Mouse (Mus musculus): ENCODE data around the gene Ints6l. TPM values are rescaled to one million over a fixed set of nuclear protein-coding genes. Genes with fewer than 3 reads are reported as not detected.
"Not testable (repeated sequence)": the region's sequence is repeated elsewhere in the genome, so short reads cannot be mapped to it uniquely, and the experiment has no call there.

Gene Ints6l
- polyA plus RNA-seq, 1 experiment from 2014 or later, result 15.3 TPM

DNA sequence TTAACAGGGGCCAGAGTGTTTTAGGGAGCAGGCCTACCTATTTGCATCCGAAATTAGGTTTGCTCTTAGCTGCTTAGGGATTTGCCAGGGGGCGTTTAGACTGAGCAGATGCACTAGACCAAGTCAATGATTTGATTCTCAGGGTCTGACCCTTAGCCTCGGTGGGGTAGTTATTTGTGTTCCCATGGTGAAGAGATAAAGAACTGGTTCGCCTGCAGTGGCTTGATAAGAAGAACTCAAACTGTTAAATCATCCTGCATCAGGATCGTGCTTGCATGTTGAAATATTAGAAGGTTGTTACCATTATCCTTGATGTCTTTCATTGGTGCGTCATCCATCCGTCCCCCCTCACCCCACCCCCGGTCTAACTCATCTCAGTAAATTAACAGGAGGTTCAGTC is 1.7 kb downstream of the Ints6l start:
- H3K27me3 ChIP-seq (replicated peaks), result no peaks in the 10 kb centered on the region
- H3K4me1 ChIP-seq, result peaks cover 7% of the 10 kb centered on the region; the same call in 1 of the 2 replicates
- peak overlapping the region; percentile 94 for H3K27ac ChIP-seq (replicated peaks)
- no peak; the same call in 1 of the 2 replicates for ATAC-seq (ENCODE audit: extremely low read depth, insufficient number of reproducible peaks, low FRiP score, low TSS enrichment)
- peak overlapping the region; percentile 66 for H3K4me3 ChIP-seq
- 0 out of 2 replicates have a peak, but pooled peaks cover 4% of the 10 kb centered on the region for H3K36me3 ChIP-seq
- peak overlapping the region; percentile 76 for H3K4me2 ChIP-seq
- WGBS, result 16% methylated on average over 8 of the region's 8 CpGs
- no peaks in the 10 kb centered on the region for H3K9me3 ChIP-seq
- peak overlapping the region; percentile 74 for H3K9ac ChIP-seq

DNA sequence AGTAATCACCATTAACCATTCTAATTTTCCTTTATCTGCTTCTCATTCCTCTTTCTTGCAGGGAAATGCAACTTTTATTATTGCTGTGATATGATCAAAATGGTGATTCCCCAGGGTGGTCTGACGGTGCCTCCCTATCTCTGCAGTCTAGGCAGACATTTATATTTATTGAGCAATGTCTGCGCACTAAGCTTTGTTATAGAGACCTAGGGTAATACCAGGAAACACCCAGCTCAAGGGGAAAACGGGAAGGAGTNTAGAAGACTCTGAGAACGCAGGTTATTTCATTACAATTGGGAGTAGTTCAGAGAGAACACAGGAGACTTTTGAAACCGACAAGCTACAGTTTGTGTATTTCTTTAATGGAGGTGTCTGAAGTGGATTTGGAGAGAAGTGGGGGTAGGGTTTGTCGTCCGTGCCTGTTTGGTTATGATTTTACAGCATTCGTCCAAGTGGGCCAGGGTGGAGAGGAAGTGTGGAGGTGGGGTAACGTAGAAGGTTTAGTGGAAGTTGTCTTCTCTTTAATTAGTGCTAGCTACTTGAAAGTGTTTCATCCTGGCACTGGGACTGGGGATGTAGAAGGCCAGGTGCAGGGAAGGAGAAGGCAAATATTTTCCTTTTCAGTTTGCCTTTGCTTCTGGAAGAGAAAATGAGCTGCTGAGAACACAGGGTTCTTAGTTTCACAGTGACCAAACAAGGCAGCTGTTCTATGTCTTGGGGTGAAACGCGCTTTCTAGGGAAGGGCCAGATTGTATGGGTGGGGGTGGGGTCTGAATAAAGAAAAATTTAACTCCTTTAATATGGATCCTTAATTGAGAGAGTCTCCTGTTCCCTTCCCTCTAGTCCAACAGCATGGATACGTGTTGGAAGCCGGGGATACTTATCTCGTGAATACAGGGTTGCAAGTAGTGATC is 7.6 kb downstream of the Ints6l start:
- Histone ChIP-seq H3K4me3 (no peak overlapping the region), H3K36me3 (0 out of 2 replicates have a peak, but pooled peaks cover 4% of the 10 kb centered on the region), H3K4me2 (peak overlapping the region; percentile 27; the same call in 1 of the 2 replicates), H3K9me3 (no peaks in the 10 kb centered on the region), H3K27ac (replicated peaks) (peak overlapping the region; percentile 50; the same call in 1 of the 2 replicates), H3K27me3 (replicated peaks) (no peaks in the 10 kb centered on the region), H3K9ac (no peak overlapping the region), H3K4me1 (peaks cover 18% of the 10 kb centered on the region)
- no peak for ATAC-seq (ENCODE audit: extremely low read depth, insufficient number of reproducible peaks, low FRiP score, low TSS enrichment)
- WGBS, result 54% methylated on average over 14 of the region's 14 CpGs

DNA sequence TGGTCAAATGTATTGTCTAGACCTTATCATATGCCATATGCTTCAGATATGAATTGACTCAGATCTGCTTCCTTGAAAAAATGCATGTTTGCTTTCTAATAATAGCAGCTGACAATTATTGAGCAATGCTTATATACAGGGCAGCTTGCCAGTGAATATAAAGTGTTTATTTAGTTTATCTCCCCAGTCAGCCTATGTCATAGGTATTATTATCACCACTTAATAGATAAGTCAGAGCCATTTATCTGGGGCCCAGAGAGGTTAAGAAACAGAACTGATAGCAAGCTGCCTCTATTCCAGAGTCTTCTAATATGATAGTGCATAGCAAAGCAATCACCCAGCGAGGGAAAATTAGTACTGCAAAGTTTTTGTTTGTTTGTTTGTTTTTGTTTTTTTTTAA is 10.2 kb downstream of the Ints6l start:
- no peak for ATAC-seq (ENCODE audit: extremely low read depth, insufficient number of reproducible peaks, low FRiP score, low TSS enrichment)
- no peak overlapping the region for H3K27ac ChIP-seq (replicated peaks)
- peaks cover 22% of the 10 kb centered on the region for H3K4me1 ChIP-seq
- H3K9me3 ChIP-seq, result no peaks in the 10 kb centered on the region
- H3K4me3 ChIP-seq, result no peak overlapping the region
- H3K4me2 ChIP-seq, result no peak overlapping the region
- H3K27me3 ChIP-seq (replicated peaks), result no peaks in the 10 kb centered on the region
- no peak overlapping the region for H3K9ac ChIP-seq
- 52% methylated on average over 1 of the region's 1 CpGs for WGBS
- 0 out of 2 replicates have a peak, but pooled peaks cover 4% of the 10 kb centered on the region for H3K36me3 ChIP-seq

DNA sequence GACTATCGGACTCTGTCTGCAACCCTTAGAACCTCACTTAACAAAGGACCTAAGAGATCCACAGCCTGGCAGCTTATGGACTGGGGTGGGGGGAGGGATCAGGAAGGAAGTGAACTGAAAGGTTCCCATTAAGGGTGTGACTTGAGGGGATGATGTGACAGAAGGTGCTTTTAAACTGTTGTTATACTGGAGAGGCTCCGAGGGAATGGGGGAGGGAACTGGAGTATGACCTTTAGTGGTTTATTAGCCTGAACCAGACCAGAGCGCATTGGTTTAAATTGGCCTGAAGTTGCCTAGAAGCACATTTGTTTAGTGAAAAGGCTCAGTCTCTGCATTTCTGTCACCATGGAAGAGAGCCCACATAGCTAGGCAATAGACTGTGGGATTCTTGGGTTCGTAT is 13.0 kb downstream of the Ints6l start:
- Histone ChIP-seq H3K4me3 (no peak overlapping the region), H3K9ac (no peak overlapping the region), H3K4me1 (peaks cover 21% of the 10 kb centered on the region), H3K36me3 (peaks cover 4% of the 10 kb centered on the region; the same call in 1 of the 2 replicates), H3K27ac (replicated peaks) (no peak overlapping the region), H3K9me3 (no peaks in the 10 kb centered on the region), H3K4me2 (no peak overlapping the region), H3K27me3 (replicated peaks) (no peaks in the 10 kb centered on the region)
- ATAC-seq (ENCODE audit: extremely low read depth, insufficient number of reproducible peaks, low FRiP score, low TSS enrichment), result no peak
- WGBS, result 66% methylated on average over 4 of the region's 4 CpGs

DNA sequence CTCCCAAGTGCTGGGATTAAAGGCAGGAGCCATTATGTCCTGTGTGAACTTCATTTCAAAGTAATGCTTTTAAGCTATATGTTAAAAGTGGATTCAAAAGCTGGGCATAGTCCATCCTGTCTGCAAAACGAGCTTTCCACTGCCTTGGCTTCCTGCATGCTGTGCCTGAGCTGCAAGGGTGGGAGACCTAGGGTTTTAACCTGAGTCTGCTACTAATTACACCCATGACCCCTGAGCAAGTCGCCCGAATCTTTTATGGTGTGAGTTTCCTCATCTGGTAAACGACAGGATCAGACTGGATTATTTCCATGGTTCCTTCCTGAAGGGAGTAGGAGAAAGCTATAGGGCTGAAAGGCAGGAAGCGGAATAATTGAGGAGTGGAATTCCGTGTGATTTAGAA is 13.8 kb downstream of the Ints6l start:
- no peak overlapping the region for H3K4me3 ChIP-seq
- WGBS, result 53% methylated on average over 6 of the region's 6 CpGs
- no peaks in the 10 kb centered on the region for H3K27me3 ChIP-seq (replicated peaks)
- H3K4me2 ChIP-seq, result no peak overlapping the region
- H3K9me3 ChIP-seq, result no peaks in the 10 kb centered on the region
- peaks cover 23% of the 10 kb centered on the region for H3K4me1 ChIP-seq
- H3K27ac ChIP-seq (replicated peaks), result no peak overlapping the region
- no peak for ATAC-seq (ENCODE audit: extremely low read depth, insufficient number of reproducible peaks, low FRiP score, low TSS enrichment)
- peaks cover 4% of the 10 kb centered on the region; the same call in 1 of the 2 replicates for H3K36me3 ChIP-seq
- H3K9ac ChIP-seq, result no peak overlapping the region

DNA sequence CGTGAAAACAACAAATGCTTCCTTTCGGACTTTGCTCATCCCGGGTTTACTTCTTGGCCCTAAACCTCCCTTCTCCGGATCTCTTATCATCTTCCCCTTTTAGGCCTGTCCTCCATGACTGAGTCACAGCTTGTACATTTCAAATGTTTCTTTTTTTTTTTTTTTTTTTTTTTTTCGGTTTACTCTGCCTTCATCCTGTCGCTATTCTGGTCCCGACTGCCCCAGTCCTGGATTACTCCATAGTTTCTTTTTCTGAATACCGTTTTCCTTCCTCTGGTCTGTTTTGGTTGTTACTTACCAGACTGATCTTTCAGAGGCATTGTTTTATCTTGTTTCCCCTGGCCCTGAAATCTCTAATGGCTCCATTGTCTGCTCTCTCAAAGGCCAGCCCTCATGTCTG is 19.4 kb downstream of the Ints6l start:
- Histone ChIP-seq H3K4me3 (no peak overlapping the region), H3K4me1 (peaks cover 10% of the 10 kb centered on the region; the same call in 1 of the 2 replicates), H3K27me3 (replicated peaks) (no peaks in the 10 kb centered on the region), H3K9me3 (no peaks in the 10 kb centered on the region), H3K36me3 (peaks cover 4% of the 10 kb centered on the region; the same call in 1 of the 2 replicates), H3K9ac (no peak overlapping the region), H3K4me2 (peak overlapping the region; percentile 27; the same call in 1 of the 2 replicates), H3K27ac (replicated peaks) (peak overlapping the region; percentile 15; the same call in 1 of the 2 replicates)
- no peak for ATAC-seq (ENCODE audit: extremely low read depth, insufficient number of reproducible peaks, low FRiP score, low TSS enrichment)
- WGBS, result 37% methylated on average over 8 of the region's 8 CpGs

DNA sequence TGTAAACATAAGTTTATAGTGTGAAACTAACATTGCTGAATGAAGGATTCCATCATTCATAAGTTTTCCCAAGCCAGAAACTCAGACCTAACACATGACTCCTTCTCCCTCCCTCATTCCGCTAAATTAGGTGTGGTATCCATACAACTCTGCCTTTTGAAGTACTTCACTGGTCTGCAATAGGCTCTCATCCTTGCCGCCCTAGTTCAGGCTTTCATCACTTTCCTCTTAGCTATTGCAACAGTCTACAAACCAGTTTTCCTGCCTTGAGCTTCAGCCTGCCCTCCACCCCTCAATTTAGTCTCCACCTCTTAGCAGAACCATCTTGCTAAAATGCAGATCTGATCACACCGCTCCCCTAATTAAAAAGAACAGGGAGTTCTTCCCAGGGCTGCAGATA is 22.9 kb downstream of the Ints6l start:
- Histone ChIP-seq H3K9me3 (no peaks in the 10 kb centered on the region), H3K27ac (replicated peaks) (no peak overlapping the region), H3K4me1 (peaks cover 6% of the 10 kb centered on the region; the same call in 1 of the 2 replicates), H3K4me2 (no peak overlapping the region), H3K9ac (no peak overlapping the region), H3K36me3 (peaks cover 13% of the 10 kb centered on the region), H3K27me3 (replicated peaks) (no peaks in the 10 kb centered on the region), H3K4me3 (no peak overlapping the region)
- WGBS, result 73% methylated on average over 3 of the region's 3 CpGs
- ATAC-seq (ENCODE audit: extremely low read depth, insufficient number of reproducible peaks, low FRiP score, low TSS enrichment), result no peak

DNA sequence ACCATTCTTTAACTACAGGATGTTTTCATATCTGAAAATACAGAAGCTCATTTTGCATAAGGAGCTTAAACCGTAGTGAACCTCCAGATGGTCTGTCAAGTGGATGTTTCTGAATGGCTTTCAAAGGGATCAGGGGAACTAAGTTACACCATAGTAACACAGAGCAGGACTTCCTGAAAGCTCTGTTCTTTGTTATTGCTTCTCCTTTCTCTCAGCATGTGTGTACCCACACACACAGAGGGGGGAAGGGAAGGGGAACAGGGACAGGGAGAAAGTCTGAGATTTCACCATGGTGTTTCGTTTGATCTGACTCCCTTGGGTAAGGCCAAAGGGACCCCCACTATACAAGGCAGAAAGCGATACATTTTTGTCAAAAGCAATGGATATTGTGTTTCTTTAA is 27.2 kb downstream of the Ints6l start:
- H3K36me3 ChIP-seq, result peaks cover 23% of the 10 kb centered on the region
- H3K9ac ChIP-seq, result no peak overlapping the region
- H3K4me1 ChIP-seq, result no peaks in the 10 kb centered on the region
- H3K4me3 ChIP-seq, result no peak overlapping the region
- WGBS, result 55% methylated on average over 3 of the region's 3 CpGs
- no peaks in the 10 kb centered on the region for H3K9me3 ChIP-seq
- no peaks in the 10 kb centered on the region for H3K27me3 ChIP-seq (replicated peaks)
- no peak overlapping the region for H3K27ac ChIP-seq (replicated peaks)
- ATAC-seq (ENCODE audit: extremely low read depth, insufficient number of reproducible peaks, low FRiP score, low TSS enrichment), result no peak
- H3K4me2 ChIP-seq, result no peak overlapping the region

DNA sequence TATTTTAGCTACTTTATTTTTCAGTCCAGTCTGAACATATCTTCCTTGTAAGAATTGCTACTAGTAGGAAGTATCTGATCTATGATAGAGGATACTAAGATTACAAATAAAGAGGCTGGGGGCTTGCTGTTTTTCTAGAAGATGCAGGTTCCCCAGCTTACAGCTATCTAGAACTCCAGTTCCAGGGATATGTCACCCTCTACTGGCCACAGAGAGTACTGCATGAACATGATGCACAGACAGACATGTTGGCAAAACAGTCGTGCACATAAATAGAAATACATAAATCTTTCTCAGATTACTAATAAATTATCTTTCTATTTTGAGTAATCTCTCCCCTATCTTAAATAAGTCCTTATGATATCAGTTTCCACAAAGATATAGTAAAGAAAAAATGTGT is 35.1 kb downstream of the Ints6l start:
- H3K4me1 ChIP-seq, result no peaks in the 10 kb centered on the region
- ATAC-seq (ENCODE audit: extremely low read depth, insufficient number of reproducible peaks, low FRiP score, low TSS enrichment), result no peak
- WGBS, result 15% methylated on average over 1 of the region's 1 CpGs
- H3K9me3 ChIP-seq, result no peaks in the 10 kb centered on the region
- H3K4me2 ChIP-seq, result no peak overlapping the region
- no peak overlapping the region for H3K27ac ChIP-seq (replicated peaks)
- H3K27me3 ChIP-seq (replicated peaks), result no peaks in the 10 kb centered on the region
- no peak overlapping the region for H3K9ac ChIP-seq
- H3K36me3 ChIP-seq, result no peaks in the 10 kb centered on the region; the same call in 1 of the 2 replicates
- no peak overlapping the region for H3K4me3 ChIP-seq

DNA sequence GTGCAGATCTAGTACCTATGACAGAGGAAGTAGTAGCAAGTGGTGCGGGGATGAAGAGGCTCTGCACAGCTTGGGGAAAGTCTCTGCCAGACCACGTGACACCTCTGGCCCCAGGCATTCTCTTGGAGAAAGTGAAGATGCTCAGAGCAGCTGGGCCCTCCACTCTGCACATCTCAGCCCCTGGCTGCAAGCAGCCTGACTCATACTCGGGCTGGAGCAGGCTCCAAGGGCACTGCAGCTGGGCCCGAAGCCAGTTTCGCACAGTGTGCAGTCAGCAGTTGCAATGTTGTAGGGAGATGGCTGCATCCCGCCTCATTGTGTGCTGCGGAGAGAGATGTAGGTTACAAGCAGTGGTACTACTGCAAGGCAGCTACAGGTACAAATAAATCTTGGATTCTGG is 42.6 kb downstream of the Ints6l start:
- Histone ChIP-seq H3K9ac (no peak overlapping the region), H3K27ac (replicated peaks) (no peak overlapping the region), H3K36me3 (peaks cover 23% of the 10 kb centered on the region), H3K4me3 (no peak overlapping the region), H3K9me3 (no peaks in the 10 kb centered on the region), H3K4me1 (no peaks in the 10 kb centered on the region), H3K4me2 (no peak overlapping the region), H3K27me3 (replicated peaks) (no peaks in the 10 kb centered on the region)
- no peak for ATAC-seq (ENCODE audit: extremely low read depth, insufficient number of reproducible peaks, low FRiP score, low TSS enrichment)
- 79% methylated on average over 7 of the region's 7 CpGs for WGBS

DNA sequence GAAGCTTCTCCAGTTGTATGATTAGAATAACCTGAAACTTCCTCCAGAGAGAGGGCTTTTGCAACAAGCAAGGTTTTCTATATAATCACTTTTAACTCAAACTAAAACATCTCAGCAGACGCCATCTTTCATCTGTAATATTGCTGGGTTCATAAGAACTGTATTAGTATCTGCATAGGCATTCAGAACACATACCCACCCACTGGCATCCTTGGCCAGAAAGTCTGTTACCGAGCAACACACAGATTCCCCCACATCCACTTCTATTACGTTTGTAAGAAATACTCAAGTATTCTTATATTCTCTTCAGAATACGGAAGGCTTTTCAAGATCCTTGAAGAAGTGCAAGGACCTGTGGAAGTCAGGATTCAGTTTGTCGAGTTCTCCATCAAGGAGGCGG is 69.8 kb downstream of the Ints6l start, which contains the start of gene Gm10477:
Gene Gm10477 (plus strand): TSS at position 301 of the 400 bp plus-strand sequence.
- 71% methylated on average over 6 of the region's 6 CpGs for WGBS
- ATAC-seq (ENCODE audit: extremely low read depth, insufficient number of reproducible peaks, low FRiP score, low TSS enrichment), result not testable (repeated sequence)

More for the DNA sequence above, 69.8 kb downstream of the Ints6l start, which contains the start of gene Gm10477:
- not testable (repeated sequence) for H3K4me3 ChIP-seq; H3K4me1 ChIP-seq; H3K9me3 ChIP-seq; H3K36me3 ChIP-seq; H3K27ac ChIP-seq (replicated peaks); H3K4me2 ChIP-seq; H3K27me3 ChIP-seq (replicated peaks); H3K9ac ChIP-seq
